Mouse (Mus musculus): ENCODE data around the gene Atg5.

Gene Atg5

GRCm38 (mm10) chr10:44354393-44354792, 86.2 kb downstream of the Atg5 start:
- DNase-seq = no peak

GRCm38 (mm10) chr10:44355216-44355615, 87.1 kb downstream of the Atg5 start:
- no peak for DNase-seq

DNA sequence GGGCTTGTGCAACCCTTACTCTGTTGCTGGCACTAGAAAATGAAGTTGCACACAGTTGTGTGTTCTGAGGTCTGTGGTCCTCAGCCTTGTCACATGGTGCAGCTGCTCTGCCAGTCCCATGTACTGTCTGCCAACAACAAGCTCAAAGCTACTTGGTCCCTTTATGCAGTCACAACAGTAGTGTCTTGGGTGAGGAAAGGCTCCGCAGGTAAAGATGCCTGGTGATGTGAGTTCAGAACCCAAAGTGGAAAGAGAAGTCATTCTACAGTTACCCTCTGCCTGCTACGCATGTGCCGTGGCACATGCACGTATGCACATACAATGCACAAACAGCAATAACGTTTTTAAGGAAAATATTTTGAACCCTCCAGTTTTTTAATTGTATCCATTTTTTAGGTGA, 88.5 kb downstream of the Atg5 start:
- DNase-seq = no peak

- peak; percentile 66 to 75 for DNase-seq
These were observed 89.2 kb downstream of the Atg5 start for GRCm38 (mm10) chr10:44357316-44357715.

GRCm38 (mm10) chr10:44358816-44359215, 90.7 kb downstream of the Atg5 start:
- no peak for DNase-seq

- no peak for DNase-seq
These were observed 92.5 kb downstream of the Atg5 start for GRCm38 (mm10) chr10:44360632-44361031.

DNA sequence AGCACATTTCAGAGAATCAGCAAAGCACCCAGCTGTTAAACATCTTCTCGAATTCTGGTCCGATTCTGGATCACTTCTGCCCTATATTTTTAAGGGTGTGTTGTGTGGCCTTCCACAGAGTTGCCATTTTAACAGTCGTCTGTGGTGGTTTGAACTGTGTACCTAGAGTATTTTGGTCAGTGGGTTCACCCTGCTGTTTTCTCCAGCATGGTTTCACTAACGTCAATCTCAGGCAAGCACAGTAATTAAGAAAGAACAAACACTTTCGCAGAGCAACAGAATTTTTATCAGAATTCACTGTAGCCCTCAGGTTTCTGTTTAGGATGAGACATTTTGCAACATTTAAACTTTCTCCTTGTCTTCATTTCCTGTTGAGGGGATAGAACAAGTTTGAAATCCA, 94.3 kb downstream of the Atg5 start:
- no peak for DNase-seq

DNA sequence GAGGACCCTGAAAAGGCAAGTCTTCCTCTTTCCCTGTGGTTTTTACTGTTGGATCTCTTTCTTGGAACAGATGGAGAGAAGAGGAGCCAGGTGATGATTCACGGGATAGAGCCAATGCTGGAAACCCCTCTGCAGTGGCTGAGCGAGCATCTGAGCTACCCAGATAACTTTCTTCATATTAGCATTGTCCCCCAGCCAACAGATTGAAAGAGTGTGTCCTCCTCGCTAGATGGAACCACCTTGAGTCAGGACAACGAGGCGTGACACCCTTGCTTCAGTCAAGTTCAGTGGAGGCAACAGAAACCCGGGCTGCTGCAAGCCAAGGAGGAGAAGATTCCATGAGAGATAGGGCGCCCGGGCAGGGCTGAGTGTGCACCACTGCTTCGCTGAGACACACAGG, 94.7 kb downstream of the Atg5 start:
- DNase-seq = no peak

GRCm38 (mm10) chr10:44366186-44366585, 98.0 kb downstream of the Atg5 start:
- no peak for DNase-seq

DNA sequence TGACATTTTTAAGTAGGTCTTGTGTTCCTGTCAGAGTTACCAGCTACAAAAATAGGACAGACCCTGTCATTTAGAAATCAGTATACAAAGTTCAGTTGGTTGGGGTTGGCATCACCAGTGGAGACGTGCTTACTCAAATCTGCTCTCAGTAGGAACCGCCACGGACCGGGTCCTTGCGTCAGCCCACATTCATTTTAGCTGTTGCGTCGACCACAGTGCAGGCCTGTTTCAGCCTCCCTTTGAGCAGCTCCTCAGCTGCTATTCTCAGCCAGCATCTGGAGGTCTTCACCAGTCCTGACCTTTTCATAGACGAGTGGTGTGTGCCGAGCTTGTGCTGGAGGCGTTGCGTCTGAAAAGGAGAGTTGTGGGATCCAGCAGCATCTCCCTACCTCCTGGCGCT, 98.9 kb downstream of the Atg5 start:
- DNase-seq = no peak

GRCm38 (mm10) chr10:44368596-44368995, 100.4 kb downstream of the Atg5 start:
- DNase-seq = no peak

- DNase-seq = no peak
These were observed 102.5 kb downstream of the Atg5 start for GRCm38 (mm10) chr10:44370666-44371065.

DNA sequence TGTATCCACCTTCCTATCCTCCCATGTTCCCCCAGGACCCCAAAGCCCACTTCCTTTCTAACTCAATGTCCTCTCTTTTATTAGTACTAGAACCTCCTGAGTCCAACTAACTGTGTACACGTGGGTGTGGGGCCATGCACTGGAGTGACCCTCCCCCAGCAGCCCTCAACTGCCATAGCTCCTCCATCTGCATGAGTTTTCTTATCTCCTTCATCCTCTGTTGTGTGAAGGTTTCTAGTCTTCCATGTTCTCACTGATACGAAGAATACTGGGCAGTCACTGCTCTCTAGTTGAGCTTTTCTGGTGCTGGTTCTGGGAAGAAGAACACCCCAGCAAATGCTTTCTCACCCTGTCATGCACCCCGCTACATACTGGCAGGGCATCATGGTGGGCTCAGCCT, 104.1 kb downstream of the Atg5 start:
- no peak for DNase-seq

- DNase-seq = no peak
These were observed 106.5 kb downstream of the Atg5 start for GRCm38 (mm10) chr10:44374678-44375077.

- no peak for DNase-seq
These were observed 107.3 kb downstream of the Atg5 start for GRCm38 (mm10) chr10:44375501-44375900.

- DNase-seq = no peak
These were observed 109.7 kb downstream of the Atg5 start for GRCm38 (mm10) chr10:44377821-44378220.

- no peak for DNase-seq
These were observed 110.2 kb downstream of the Atg5 start for GRCm38 (mm10) chr10:44378403-44378802.

DNA sequence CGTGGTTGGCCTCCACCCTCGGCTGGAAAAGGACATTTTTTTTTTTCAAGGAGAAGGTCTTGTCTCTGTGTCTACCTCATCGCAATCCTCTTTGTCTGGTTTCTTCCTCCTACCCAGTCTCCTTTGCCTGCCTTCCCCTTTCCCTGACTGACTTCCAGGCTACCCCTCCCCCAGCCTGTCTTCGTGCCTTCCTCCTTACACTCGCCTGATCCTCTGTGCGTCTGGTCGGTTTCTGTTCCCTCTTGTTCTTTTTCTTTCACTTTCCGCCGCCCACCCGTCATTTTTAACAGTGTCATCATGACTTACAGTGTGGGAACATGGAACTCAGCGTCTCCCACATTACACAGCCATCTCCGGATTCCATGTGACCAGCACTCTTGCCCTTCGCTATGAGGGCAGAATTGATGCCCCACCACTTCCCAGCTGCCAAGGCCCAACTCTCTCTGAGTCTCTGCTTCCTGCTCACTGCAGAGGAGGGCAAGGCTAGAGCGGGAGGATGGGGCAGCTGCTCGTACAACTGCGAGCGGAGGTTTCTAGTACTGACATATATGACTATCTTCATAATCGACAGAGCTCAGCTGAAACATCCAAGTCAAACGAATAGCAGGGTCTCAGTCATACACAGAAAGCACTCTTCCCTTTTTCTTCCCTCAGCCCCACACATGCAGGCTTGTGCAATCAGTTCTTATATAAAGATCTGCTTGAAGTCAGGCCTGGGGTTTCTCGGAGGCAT, 112.5 kb downstream of the Atg5 start:
- peak; percentile 57 to 67 for DNase-seq

GRCm38 (mm10) chr10:44381397-44381796, 113.2 kb downstream of the Atg5 start:
- peak; percentile 64 to 75 for DNase-seq

- DNase-seq = no peak
These were observed 113.8 kb downstream of the Atg5 start for GRCm38 (mm10) chr10:44381948-44382347.

- no peak for DNase-seq
These were observed 115.1 kb downstream of the Atg5 start for GRCm38 (mm10) chr10:44383213-44383612.

GRCm38 (mm10) chr10:44385227-44385626, 117.1 kb downstream of the Atg5 start:
- DNase-seq = no peak

- no peak for DNase-seq
These were observed 120.6 kb downstream of the Atg5 start for GRCm38 (mm10) chr10:44388706-44389233.

DNA sequence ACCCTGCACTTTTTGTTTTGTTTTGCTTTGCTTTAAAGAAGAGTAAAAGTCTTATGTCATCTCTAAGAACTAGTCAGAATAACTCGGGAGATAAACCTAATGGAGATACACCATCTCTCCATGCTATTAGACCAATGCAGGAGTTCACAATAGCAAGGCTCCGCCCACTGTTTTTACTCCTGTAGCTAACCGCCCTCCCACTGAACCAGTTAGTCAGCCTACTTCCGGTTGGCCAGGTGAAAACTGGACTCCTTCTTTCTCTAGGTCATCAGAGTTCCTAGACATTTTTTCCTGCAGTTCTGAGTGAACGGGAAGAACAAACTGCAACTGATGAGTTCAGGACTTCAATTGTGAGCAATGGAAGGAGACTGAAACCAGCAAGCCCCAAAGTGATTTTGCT, 122.1 kb downstream of the Atg5 start:
- DNase-seq = no peak

Measured in kidney, postnatal 4 days (tissue).